Mouse (Mus musculus) embryonic facial prominence, embryonic 14.5 days (tissue): ENCODE data around the gene Mrps6. TPM values are rescaled to one million over a fixed set of nuclear protein-coding genes. Genes with fewer than 3 reads are reported as not detected.
A peak's percentile ranks its signal among the peaks of the same experiment; 100 is the strongest.

ENCODE experiments used
- ATAC-seq: fragments of 200-750 bp; cut with Nextera tagmentation; 2 replicates; pipeline ENCODE4 v1.8.0; 2017; ENCODE audit warnings: low read depth, moderate number of reproducible peaks, moderate TSS enrichment
- DNase-seq: peaks from one replicate; pipeline ENCODE4 v3.0.0-alpha.2; 2015; ENCODE audit warnings: low spot score
- H3K27ac ChIP-seq: fragments of 300-500 bp; sonication (generic); replicated peaks from 2 replicates; pipeline ENCODE4 v1.5.1; 2014; ENCODE audit warnings: low read depth, mild to moderate bottlenecking, low read length, moderate library complexity
- H3K27me3 ChIP-seq: fragments of 300-500 bp; sonication (generic); replicated peaks from 2 replicates; pipeline ENCODE4 v1.6.1; 2014; ENCODE audit warnings: low read length; ENCODE audit not compliant: control insufficient read depth, insufficient read depth
- H3K36me3 ChIP-seq: fragments of 300-500 bp; sonication (generic); 2 replicates; pipeline ENCODE4 v1.6.1; 2014; ENCODE audit warnings: low read length, mixed read lengths; ENCODE audit not compliant: control insufficient read depth, insufficient read depth
- H3K4me1 ChIP-seq: fragments of 300-500 bp; sonication (generic); 2 replicates; pipeline ENCODE4 v1.6.1; 2014; ENCODE audit warnings: antibody characterized with exemption, low read length; ENCODE audit not compliant: control insufficient read depth, insufficient read depth
- H3K4me2 ChIP-seq: fragments of 300-500 bp; sonication (generic); 2 replicates; pipeline ENCODE4 v1.6.1; 2014; ENCODE audit warnings: low read depth, mild to moderate bottlenecking, low read length, moderate library complexity, mixed read lengths
- H3K4me3 ChIP-seq: fragments of 300-500 bp; sonication (generic); 2 replicates; pipeline ENCODE4 v1.5.1; 2014; ENCODE audit warnings: low read depth, mild to moderate bottlenecking, low read length
- H3K9ac ChIP-seq: fragments of 300-500 bp; sonication (generic); 2 replicates; pipeline ENCODE4 v1.6.1; 2014; ENCODE audit warnings: low read depth, mild to moderate bottlenecking, low read length, moderate library complexity, mixed read lengths
- H3K9me3 ChIP-seq: fragments of 300-500 bp; sonication (generic); 2 replicates; pipeline ENCODE4 v1.6.1; 2016; ENCODE audit warnings: low read length; ENCODE audit not compliant: control insufficient read depth
- WGBS: fragments of 180-500 bp; shearing (Covaris S2); extraction: QIAGEN DNeasy Blood & Tissue Kit; methylation state at CpG from one replicate; pipeline ENCODE4 v1.1.7; 2014; 5-methylcytosine and 5-hydroxymethylcytosine counted together
- polyA plus RNA-seq: library from polyadenylated mRNA; unstranded; fragments of >200 nt; fragmentation: Nextera tagmentation; extraction: Ambion mirVana; gene quantifications from 2 replicates; pipeline ENCODE4 v1.2.1, GENCODE M21; 2014

Gene Mrps6
- polyA plus RNA-seq, 1 experiment from 2014 or later: 113 TPM

- Histone ChIP-seq H3K27me3 (no peaks in the 10 kb centered on the region), H3K9me3 (peaks cover 6% of the 10 kb centered on the region; the same call in 1 of the 2 replicates), H3K9ac (peak overlapping the region; percentile 85), H3K4me1 (peaks cover 15% of the 10 kb centered on the region), H3K27ac (peak overlapping the region; percentile 52; the same call in 1 of the 2 replicates), H3K4me3 (peak overlapping the region; percentile 93), H3K36me3 (peaks cover 38% of the 10 kb centered on the region), H3K4me2 (peak overlapping the region; percentile 91)
- WGBS: 2% methylated on average over 41 of the region's 63 CpGs
- DNase-seq (peak; percentile 3), ATAC-seq (no peak; the same call in 1 of the 2 replicates)
These were observed 862 bp downstream of the Mrps6 start for GRCm38 (mm10) chr16:92058644-92059620.

- DNase-seq (no peak), ATAC-seq (no peak)
- WGBS: 76% methylated on average over 3 of the region's 3 CpGs
- Histone ChIP-seq H3K4me2 (peak overlapping the region; percentile 91), H3K27me3 (no peaks in the 10 kb centered on the region), H3K27ac (no peak overlapping the region), H3K4me3 (peak overlapping the region; percentile 93), H3K9ac (no peak overlapping the region), H3K9me3 (no peaks in the 10 kb centered on the region), H3K36me3 (peaks cover 48% of the 10 kb centered on the region), H3K4me1 (peaks cover 15% of the 10 kb centered on the region)
These were observed 2.1 kb downstream of the Mrps6 start for GRCm38 (mm10) chr16:92060213-92060612.

- no peak for ATAC-seq
- no peak for DNase-seq
- peaks cover 15% of the 10 kb centered on the region for H3K4me1 ChIP-seq
- 92% methylated on average over 7 of the region's 7 CpGs for WGBS
- no peak overlapping the region for H3K9ac ChIP-seq
- no peak overlapping the region for H3K27ac ChIP-seq
- no peaks in the 10 kb centered on the region for H3K27me3 ChIP-seq
- H3K36me3 ChIP-seq: peaks cover 56% of the 10 kb centered on the region
- H3K4me2 ChIP-seq: no peak overlapping the region
- H3K9me3 ChIP-seq: no peaks in the 10 kb centered on the region
- H3K4me3 ChIP-seq: no peak overlapping the region
These were observed 3.5 kb downstream of the Mrps6 start for GRCm38 (mm10) chr16:92061586-92061985.

- DNase-seq: no peak
- Histone ChIP-seq H3K4me3 (no peak overlapping the region), H3K4me2 (no peak overlapping the region), H3K4me1 (peaks cover 15% of the 10 kb centered on the region), H3K9me3 (no peaks in the 10 kb centered on the region), H3K36me3 (peaks cover 67% of the 10 kb centered on the region), H3K27ac (no peak overlapping the region), H3K9ac (no peak overlapping the region), H3K27me3 (no peaks in the 10 kb centered on the region)
- 82% methylated on average over 1 of the region's 1 CpGs for WGBS
- no peak for ATAC-seq
These were observed 4.8 kb downstream of the Mrps6 start for GRCm38 (mm10) chr16:92062832-92063231.

DNA sequence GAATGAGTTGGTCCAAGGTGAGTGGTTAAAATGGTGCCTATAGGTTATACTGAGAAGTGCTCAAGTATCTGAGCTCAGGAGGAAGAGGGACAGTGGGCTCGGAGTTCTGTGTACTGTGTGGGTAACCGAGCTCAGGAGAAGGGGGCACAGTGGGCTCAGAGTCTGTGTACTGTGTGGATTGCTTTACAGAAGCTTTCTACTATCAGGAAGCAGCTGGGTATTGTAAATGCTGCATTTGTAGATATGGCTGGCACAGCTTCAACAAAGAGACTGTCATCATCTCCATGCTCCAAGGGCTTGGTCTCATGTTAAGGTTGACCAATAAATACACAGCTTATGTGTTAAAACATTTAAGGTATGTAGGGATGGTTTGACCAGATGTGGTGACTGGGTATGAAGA, 6.7 kb downstream of the Mrps6 start:
- H3K27me3 ChIP-seq: no peaks in the 10 kb centered on the region
- ATAC-seq (no peak), DNase-seq (no peak)
- no peak overlapping the region for H3K27ac ChIP-seq
- H3K4me2 ChIP-seq: no peak overlapping the region
- H3K9me3 ChIP-seq: no peaks in the 10 kb centered on the region
- H3K36me3 ChIP-seq: peaks cover 81% of the 10 kb centered on the region
- no peak overlapping the region for H3K9ac ChIP-seq
- H3K4me3 ChIP-seq: no peak overlapping the region
- 86% methylated on average over 2 of the region's 2 CpGs for WGBS
- 0 out of 2 replicates have a peak, but pooled peaks cover 6% of the 10 kb centered on the region for H3K4me1 ChIP-seq

GRCm38 (mm10) chr16:92070338-92070737, 12.3 kb downstream of the Mrps6 start:
- H3K36me3 ChIP-seq: peaks cover 51% of the 10 kb centered on the region
- no peak overlapping the region for H3K9ac ChIP-seq
- no peaks in the 10 kb centered on the region for H3K27me3 ChIP-seq
- no peak overlapping the region for H3K27ac ChIP-seq
- 96% methylated on average over 8 of the region's 8 CpGs for WGBS
- ATAC-seq: no peak
- no peak for DNase-seq
- H3K4me2 ChIP-seq: no peak overlapping the region
- H3K4me3 ChIP-seq: no peak overlapping the region
- H3K9me3 ChIP-seq: no peaks in the 10 kb centered on the region
- no peaks in the 10 kb centered on the region for H3K4me1 ChIP-seq

- Histone ChIP-seq H3K9ac (no peak overlapping the region), H3K4me1 (no peaks in the 10 kb centered on the region), H3K27me3 (no peaks in the 10 kb centered on the region), H3K4me2 (no peak overlapping the region), H3K27ac (no peak overlapping the region), H3K36me3 (peaks cover 37% of the 10 kb centered on the region), H3K9me3 (no peaks in the 10 kb centered on the region), H3K4me3 (no peak overlapping the region)
- WGBS: 97% methylated on average over 8 of the region's 8 CpGs
- no peak for ATAC-seq
- DNase-seq: no peak
These were observed 18.7 kb downstream of the Mrps6 start for GRCm38 (mm10) chr16:92076797-92077196.

DNA sequence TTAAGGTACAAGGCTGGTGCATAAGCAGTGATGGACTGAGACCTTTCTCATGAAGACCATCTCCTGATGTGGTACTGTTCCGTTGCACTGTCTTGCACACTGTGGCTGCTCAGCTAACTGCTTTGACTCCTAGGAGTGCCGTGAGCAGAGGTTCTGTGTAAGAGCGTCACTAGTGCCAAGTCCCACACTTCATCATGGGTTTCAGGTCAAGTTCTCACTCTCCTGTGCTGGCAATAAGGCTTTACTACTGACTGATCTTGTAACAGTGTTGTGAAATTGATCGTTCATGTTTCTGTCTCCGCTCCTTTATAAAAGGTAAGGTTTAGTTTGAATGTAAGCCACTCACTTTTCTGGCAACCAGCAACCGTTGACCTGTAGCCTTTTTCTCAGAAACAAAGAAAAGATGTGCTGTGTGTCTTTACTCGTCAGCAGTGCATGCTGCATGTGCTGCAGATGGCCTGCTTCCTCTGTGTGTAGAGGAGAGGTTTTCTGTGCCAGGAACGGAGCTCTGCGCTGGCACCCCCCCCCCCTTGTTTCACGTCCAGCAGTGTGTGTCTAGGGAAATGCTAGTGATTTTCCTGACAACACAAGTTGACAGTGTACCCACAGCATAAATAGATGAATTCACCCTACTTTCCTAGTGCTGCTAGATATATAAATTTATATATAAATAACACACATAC, 25.8 kb downstream of the Mrps6 start:
- Histone ChIP-seq H3K4me2 (no peak overlapping the region), H3K4me3 (no peak overlapping the region), H3K27ac (no peak overlapping the region), H3K4me1 (no peaks in the 10 kb centered on the region), H3K9ac (no peak overlapping the region), H3K9me3 (no peaks in the 10 kb centered on the region), H3K36me3 (peaks cover 15% of the 10 kb centered on the region; the same call in 1 of the 2 replicates), H3K27me3 (no peaks in the 10 kb centered on the region)
- 75% methylated on average over 10 of the region's 10 CpGs for WGBS
- DNase-seq (no peak), ATAC-seq (no peak)
